Mouse (Mus musculus) ovary, postnatal 14 days (tissue): ENCODE results near the gene Crtac1.

ENCODE experiments used
- DNase-seq: peaks from one replicate; pipeline ENCODE4 v3.0.0; 2022; ENCODE audit warnings: low spot score

Gene Crtac1

DNA sequence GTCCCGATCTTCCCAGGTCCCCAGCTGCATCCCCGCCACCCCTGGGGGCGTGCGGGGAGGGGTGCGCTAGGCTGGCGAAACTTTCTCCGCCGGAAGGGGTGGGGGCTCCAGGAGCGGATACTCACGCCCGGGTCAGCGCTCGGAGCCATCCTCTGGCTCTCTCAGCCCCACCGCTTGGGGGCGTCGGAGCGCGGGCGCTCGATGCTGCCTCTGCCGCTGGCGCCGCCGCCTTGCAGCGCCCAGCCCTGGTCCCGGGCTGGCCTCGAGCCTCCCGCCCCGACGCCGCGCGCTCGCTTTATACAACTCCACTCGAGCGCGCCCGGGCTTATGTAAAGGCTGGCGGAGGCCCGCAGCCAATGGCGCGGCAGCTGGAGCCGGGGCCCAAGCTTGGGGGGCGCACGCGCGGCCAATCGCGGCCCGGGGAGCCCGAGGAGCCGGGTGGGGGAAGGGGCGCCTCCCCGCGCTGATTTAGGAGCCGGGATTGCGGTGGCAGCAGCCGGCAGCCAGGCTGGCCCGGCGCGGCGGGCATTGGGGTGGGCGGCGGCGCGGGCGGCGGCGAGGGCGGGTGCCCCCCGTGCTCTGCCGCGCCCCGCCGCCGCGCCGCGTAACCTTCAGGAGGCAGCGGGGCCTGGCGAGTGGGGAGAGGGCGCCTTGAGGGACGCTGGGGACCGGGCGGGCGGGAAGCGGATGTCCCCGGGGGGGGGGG lies at the start of gene Crtac1:
Crtac1 (minus strand) TSS at position 299 of the 706 bp plus-strand sequence.
- DNase-seq, result peak; percentile 22

GRCm38 (mm10) chr19:42478303-42478702 lies 46.7 kb upstream of the Crtac1 start:
- no peak for DNase-seq

GRCm38 (mm10) chr19:42477769-42478168 lies 46.2 kb upstream of the Crtac1 start:
- DNase-seq, result no peak

- DNase-seq, result no peak
These were observed 41.2 kb upstream of the Crtac1 start for GRCm38 (mm10) chr19:42472831-42473230.

- DNase-seq, result no peak
These were observed 40.0 kb upstream of the Crtac1 start for GRCm38 (mm10) chr19:42471571-42471970.

DNA sequence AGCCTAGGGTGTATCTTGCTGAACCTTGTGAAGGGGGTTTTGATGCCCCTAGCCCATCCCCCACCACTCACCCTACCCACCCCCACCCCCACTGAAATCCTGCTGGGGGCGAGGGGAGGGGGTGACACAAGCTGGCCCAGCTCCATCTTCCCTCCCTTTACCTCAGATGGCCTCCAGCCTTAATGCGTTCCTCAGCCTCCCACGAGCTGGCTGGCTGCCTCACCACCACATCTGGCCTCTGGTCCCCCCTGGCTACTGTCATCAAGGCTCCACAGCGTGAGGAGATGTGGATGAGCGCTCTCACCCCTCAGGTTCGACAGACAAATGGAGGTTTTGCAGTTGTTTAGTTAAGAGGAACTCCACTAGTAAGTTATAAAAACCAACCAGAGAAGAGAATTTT lies 30.3 kb upstream of the Crtac1 start:
- no peak for DNase-seq

GRCm38 (mm10) chr19:42461353-42461752 lies 29.8 kb upstream of the Crtac1 start:
- no peak for DNase-seq

DNA sequence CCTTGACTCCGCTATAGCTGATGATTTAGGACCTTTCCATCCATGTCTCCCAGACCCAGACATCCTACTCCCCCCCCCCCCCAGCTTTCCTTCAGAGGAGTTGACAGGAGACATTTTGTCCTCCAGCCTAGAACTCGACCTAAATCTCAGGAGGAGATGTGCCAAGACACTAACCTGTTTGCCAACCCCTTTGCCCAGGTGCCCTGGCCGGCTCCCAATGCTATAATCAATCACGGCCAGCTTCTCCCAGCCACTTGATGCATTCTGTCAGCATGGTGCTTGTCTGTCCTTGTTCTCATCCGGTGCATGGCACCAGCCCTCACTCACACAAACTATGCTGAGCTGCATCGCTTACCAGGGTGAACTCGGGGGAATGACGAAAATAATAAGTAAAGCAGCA lies 27.9 kb upstream of the Crtac1 start:
- no peak for DNase-seq

- no peak for DNase-seq
These were observed 23.1 kb upstream of the Crtac1 start for GRCm38 (mm10) chr19:42454481-42455236.

- DNase-seq, result no peak
These were observed 22.4 kb upstream of the Crtac1 start for GRCm38 (mm10) chr19:42454006-42454405.

DNA sequence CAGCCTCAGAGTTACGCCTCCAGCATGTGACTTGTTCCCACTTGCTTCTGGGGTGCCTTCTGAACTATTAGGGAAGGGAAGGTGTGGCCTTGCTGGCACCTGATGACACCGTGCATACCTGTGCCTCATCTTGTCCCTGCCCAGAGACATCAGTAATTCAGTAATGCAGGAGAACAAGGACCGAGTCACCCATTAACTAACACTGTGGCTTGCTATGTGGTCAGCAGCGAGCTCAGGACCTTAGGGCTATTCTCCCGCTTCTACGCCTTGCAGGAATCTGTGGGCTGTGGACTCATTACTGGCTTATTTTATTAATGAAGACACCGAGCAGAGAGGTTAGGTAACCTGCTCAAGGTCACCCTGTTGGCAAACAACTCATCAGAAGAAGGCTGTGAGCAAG lies 21.0 kb upstream of the Crtac1 start:
- DNase-seq, result no peak

- DNase-seq, result no peak
These were observed 17.0 kb upstream of the Crtac1 start for GRCm38 (mm10) chr19:42448539-42448938.

DNA sequence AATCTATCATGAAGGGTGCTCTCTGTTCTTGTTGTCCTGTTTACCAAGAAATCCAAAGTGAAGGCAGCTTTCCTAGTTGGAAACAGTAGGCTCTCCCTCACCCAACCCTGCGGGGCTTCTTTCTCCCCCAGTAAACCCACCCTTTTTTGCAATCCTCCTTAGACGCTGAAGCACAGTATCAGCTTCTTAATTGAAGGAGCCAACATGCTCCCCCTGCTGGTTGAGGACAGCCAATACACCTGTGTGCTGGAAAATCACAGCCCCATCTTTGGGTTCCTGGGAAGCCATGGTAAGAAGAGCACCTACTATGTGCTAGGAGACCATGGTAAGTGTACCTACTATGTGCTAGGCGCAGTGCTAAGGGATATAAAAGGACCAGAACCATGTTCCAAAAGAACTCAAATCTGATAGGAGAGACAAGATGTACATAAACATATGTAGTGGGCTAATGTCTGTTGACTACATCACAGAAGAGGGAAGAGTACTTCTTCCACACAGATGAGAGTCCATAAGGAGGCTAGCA lies 12.4 kb upstream of the Crtac1 start:
- no peak for DNase-seq

DNA sequence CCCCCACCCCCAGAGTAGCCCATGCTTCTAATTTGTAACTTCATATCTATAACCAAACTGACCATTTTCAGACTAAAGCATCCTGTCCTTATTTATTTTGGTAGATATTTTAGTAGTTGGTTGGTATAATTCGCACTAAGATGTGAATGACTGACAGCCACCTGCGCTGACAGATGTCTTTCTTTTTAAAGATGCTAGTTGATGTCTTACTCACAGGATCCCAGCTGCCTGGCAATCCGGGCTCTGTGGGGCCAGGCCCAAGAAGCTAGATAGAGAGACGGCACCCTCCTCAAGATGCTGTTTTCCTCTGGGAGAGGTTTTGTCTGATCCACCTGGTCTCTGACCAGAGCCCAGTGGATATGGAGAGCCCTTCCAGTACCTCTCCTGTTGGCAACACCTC lies 11.7 kb upstream of the Crtac1 start:
- no peak for DNase-seq

DNA sequence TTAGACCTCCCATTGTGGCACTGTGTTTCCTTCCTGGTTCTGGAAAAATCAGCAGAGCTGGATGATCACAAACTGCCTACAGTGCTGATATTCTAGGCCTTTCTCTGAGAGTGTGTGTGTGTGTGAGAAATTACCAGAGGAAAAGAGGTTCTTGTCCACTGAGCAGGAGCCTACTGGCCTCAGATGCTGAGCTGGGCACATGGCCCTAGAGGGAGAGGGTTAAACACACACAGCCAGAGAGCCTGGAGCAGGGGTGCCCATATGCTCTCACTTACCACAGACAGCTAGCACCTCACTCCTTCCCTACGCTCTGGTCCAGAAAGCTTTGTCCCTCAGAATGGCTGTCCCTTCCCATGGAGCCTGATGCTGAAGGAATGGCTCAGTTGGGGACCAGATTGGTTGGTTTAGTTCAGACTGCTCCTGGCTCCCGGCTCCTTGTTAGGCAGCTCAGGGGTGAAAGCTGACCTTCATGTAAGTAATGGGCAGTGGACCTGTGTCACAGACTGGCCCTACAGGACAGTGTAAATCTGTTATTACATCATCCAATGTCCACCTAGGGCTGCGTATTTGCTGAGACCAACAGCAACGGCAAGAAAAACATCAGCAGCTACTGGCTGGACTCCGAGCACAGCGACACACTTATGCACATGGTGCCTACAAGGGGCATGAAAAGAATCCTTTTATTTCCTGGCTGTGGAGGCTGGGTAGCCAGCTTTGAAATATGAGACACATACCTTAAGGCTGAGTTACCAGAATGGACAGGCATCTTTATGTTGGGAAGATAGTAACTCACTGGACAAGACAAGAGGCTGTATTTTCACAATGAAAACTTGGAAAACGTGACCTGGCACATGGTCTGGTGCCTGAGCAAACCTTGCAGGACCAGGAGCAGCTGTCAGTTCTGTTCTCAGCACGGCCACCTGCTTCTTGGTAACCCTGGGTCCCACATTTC lies 10.9 kb upstream of the Crtac1 start:
- DNase-seq, result no peak

GRCm38 (mm10) chr19:42440089-42440488 lies 8.5 kb upstream of the Crtac1 start:
- DNase-seq, result no peak

GRCm38 (mm10) chr19:42439353-42439752 lies 7.8 kb upstream of the Crtac1 start:
- DNase-seq, result no peak

GRCm38 (mm10) chr19:42435621-42436020 lies 4.0 kb upstream of the Crtac1 start:
- DNase-seq, result no peak

GRCm38 (mm10) chr19:42432761-42433160 lies 1.2 kb upstream of the Crtac1 start:
- DNase-seq, result no peak

GRCm38 (mm10) chr19:42432191-42432590 lies 608 bp upstream of the Crtac1 start:
- DNase-seq, result no peak

GRCm38 (mm10) chr19:42430981-42431380 lies 602 bp downstream of the Crtac1 start:
- no peak for DNase-seq

- peak; percentile 31 for DNase-seq
These were observed 2.2 kb downstream of the Crtac1 start for GRCm38 (mm10) chr19:42429410-42429809.
